Mouse (Mus musculus) hindbrain, embryonic 15.5 days (tissue): ENCODE results near the gene Pdhb. TPM values are rescaled to one million over a fixed set of nuclear protein-coding genes. Genes with fewer than 3 reads are reported as not detected.

ENCODE experiments used
- ATAC-seq: fragments of 200-750 bp; cut with Nextera tagmentation; 2 replicates; pipeline ENCODE4 v1.8.0; 2017; ENCODE audit warnings: low read depth, moderate number of reproducible peaks, moderate TSS enrichment; ENCODE audit not compliant: low FRiP score
- H3K27ac ChIP-seq: fragments of 300-500 bp; sonication (generic); replicated peaks from 2 replicates; pipeline ENCODE4 v1.5.1; 2015; ENCODE audit warnings: mild to moderate bottlenecking, inconsistent platforms
- H3K27me3 ChIP-seq: fragments of 300-500 bp; sonication (generic); 2 replicates; pipeline ENCODE4 v1.6.1; 2015; ENCODE audit warnings: control low read depth, inconsistent platforms
- H3K36me3 ChIP-seq: fragments of 300-500 bp; sonication (generic); 2 replicates; pipeline ENCODE4 v1.6.1; 2015; ENCODE audit warnings: control low read depth, inconsistent platforms
- H3K4me1 ChIP-seq: fragments of 300-500 bp; sonication (generic); replicated peaks from 2 replicates; pipeline ENCODE4 v1.6.1; 2015; ENCODE audit warnings: control low read depth, inconsistent platforms
- H3K4me2 ChIP-seq: fragments of 300-500 bp; sonication (generic); 2 replicates; pipeline ENCODE4 v1.6.1; 2015; ENCODE audit warnings: moderate library complexity, mild to moderate bottlenecking, inconsistent platforms
- H3K4me3 ChIP-seq: fragments of 300-500 bp; sonication (generic); 2 replicates; pipeline ENCODE4 v1.5.1; 2015; ENCODE audit warnings: mild to moderate bottlenecking, inconsistent platforms
- H3K9ac ChIP-seq: fragments of 300-500 bp; sonication (generic); 2 replicates; pipeline ENCODE4 v1.6.1; 2015; ENCODE audit warnings: inconsistent platforms
- H3K9me3 ChIP-seq: fragments of 300-500 bp; sonication (generic); 2 replicates; pipeline ENCODE4 v1.6.1; 2016; ENCODE audit warnings: control low read depth, inconsistent platforms
- WGBS: fragments of 180-500 bp; shearing (Covaris S2); methylation state at CpG from one replicate; pipeline ENCODE4 v1.1.7; 2015; 5-methylcytosine and 5-hydroxymethylcytosine counted together
- polyA plus RNA-seq: library from polyadenylated mRNA; unstranded; fragments of >200 nt; fragmentation: Nextera tagmentation; extraction: Ambion mirVana; gene quantifications from 2 replicates; pipeline ENCODE4 v1.2.1, GENCODE M21; 2015

Gene Pdhb
- polyA plus RNA-seq, 1 experiment from 2014 or later, result 248 TPM

- Histone ChIP-seq H3K9me3 (no peaks in the 10 kb centered on the region), H3K27ac (no peak overlapping the region), H3K36me3 (peaks cover 35% of the 10 kb centered on the region), H3K27me3 (no peaks in the 10 kb centered on the region), H3K4me1 (no peaks in the 10 kb centered on the region), H3K4me3 (no peak overlapping the region), H3K4me2 (no peak overlapping the region), H3K9ac (no peak overlapping the region)
- 81% methylated on average over 7 of the region's 7 CpGs for WGBS
- no peak for ATAC-seq
Observed at GRCm38 (mm10) chr14:8123141-8123540, 49.7 kb downstream of the Pdhb start.

- Histone ChIP-seq H3K9ac (no peak overlapping the region), H3K27me3 (no peaks in the 10 kb centered on the region), H3K4me3 (no peak overlapping the region), H3K9me3 (no peaks in the 10 kb centered on the region), H3K4me1 (no peaks in the 10 kb centered on the region), H3K36me3 (peaks cover 23% of the 10 kb centered on the region), H3K4me2 (no peak overlapping the region), H3K27ac (no peak overlapping the region)
- no peak for ATAC-seq
- WGBS, result 89% methylated on average over 3 of the region's 3 CpGs
Observed at GRCm38 (mm10) chr14:8119904-8120303, 52.9 kb downstream of the Pdhb start.

GRCm38 (mm10) chr14:8119454-8119853, 53.4 kb downstream of the Pdhb start:
- no peaks in the 10 kb centered on the region for H3K9me3 ChIP-seq
- H3K4me1 ChIP-seq, result no peaks in the 10 kb centered on the region
- no peaks in the 10 kb centered on the region for H3K27me3 ChIP-seq
- no peak overlapping the region for H3K9ac ChIP-seq
- ATAC-seq, result no peak
- peaks cover 23% of the 10 kb centered on the region for H3K36me3 ChIP-seq
- H3K27ac ChIP-seq, result no peak overlapping the region
- WGBS, result 85% methylated on average over 5 of the region's 5 CpGs
- no peak overlapping the region for H3K4me3 ChIP-seq
- no peak overlapping the region for H3K4me2 ChIP-seq

- Histone ChIP-seq H3K9me3 (no peaks in the 10 kb centered on the region), H3K4me3 (no peak overlapping the region), H3K4me1 (no peaks in the 10 kb centered on the region), H3K4me2 (no peak overlapping the region), H3K27ac (no peak overlapping the region), H3K9ac (no peak overlapping the region), H3K36me3 (peaks cover 9% of the 10 kb centered on the region), H3K27me3 (no peaks in the 10 kb centered on the region)
- ATAC-seq, result no peak
- 92% methylated on average over 2 of the region's 2 CpGs for WGBS
Observed at GRCm38 (mm10) chr14:8117371-8117770, 55.5 kb downstream of the Pdhb start.

Other genes with a start within 250 kb of the Pdhb start
- gene Gm45521, start 215.7 kb downstream of the Pdhb start, polyA plus RNA-seq, result not detected in 2 replicates
- 0.04 and 0.12 TPM in 2 replicates for gene Dnase1l3, start 178.5 kb downstream of the Pdhb start, polyA plus RNA-seq
- 34.5 and 36.1 TPM in 2 replicates for gene Abhd6, start 170.1 kb downstream of the Pdhb start, polyA plus RNA-seq
- gene Rpp14, start 92.7 kb downstream of the Pdhb start, polyA plus RNA-seq, result 46.6 and 47.4 TPM in 2 replicates
- 67.0 and 69.9 TPM in 2 replicates for gene Pxk, start 74.8 kb downstream of the Pdhb start, polyA plus RNA-seq
- gene Kctd6, start 41.1 kb upstream of the Pdhb start, polyA plus RNA-seq, result 20.8 and 22.2 TPM in 2 replicates
- 0.13 TPM in 1 of 2 replicates, not detected in the other for gene Acox2, start 86.3 kb upstream of the Pdhb start, polyA plus RNA-seq
- 0.56 and 0.75 TPM in 2 replicates for gene Fam107a, start 145.0 kb upstream of the Pdhb start, polyA plus RNA-seq
- not detected in 2 replicates for gene Oit1, start 205.7 kb upstream of the Pdhb start, polyA plus RNA-seq